Mouse (Mus musculus): ENCODE measurements around the gene Stradb. TPM values are rescaled to one million over a fixed set of nuclear protein-coding genes. Genes with fewer than 3 reads are reported as not detected.

The Stradb gene
- 44.8 and 48.1 TPM in 2 replicates for polyA plus RNA-seq (2015; fragmentation: Nextera tagmentation; extraction: Ambion mirVana)

DNA sequence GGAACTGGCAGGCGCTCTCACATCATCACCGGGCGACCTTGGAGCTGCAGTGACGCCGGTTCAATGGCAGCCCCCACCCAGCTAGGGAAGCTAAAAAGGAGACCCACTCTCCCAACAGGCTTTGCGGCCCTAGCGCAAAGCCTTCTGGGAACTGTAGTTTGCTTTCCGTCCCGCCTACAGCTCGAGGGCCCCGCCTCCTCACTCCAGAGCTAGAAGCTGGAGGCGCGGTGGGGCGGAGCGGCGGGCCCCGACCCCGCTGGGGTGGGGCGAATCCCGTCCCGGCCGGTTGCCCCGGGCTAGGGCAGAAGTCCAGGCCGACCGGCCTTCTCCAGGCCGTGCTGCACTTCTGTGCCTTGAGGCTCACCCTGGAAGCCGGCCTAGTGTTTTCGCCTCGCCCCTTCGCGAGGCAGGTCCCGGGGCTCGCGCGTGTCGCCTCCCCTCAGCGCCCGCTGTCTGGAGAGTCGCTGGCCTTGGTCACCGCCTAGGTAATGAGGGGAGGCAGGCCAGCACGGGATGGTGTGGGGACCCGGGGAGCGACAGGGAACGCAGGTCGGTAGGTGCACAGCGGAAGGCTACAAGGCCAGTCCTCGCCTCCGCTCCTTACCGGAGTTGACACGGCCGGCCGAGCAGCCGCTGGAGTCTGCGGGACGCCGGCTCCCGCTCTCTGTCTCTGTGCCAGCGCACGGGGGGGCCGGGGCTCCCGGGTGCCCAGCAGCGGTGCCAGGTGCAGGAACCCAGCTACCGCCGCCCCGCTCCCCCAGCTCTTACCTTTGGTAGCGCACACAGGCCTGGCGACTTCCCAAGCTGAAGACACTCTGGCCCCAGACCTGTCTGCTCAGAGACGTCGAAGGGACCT, at the start of gene Stradb, which contains the start of gene Trak2:
Gene Stradb (plus strand): TSS at position 157 of the 856 bp plus-strand sequence.
Gene Trak2 (minus strand): TSS at position 65 of the 856 bp plus-strand sequence.

Other genes with a start within 250 kb of the Stradb start
- 13.1 and 16.5 TPM in 2 replicates for gene Casp8, start 178.1 kb upstream of the Stradb start, polyA plus RNA-seq (2015; fragmentation: Nextera tagmentation; extraction: Ambion mirVana)
- gene Trak2, start 92 bp upstream of the Stradb start, polyA plus RNA-seq (2015; fragmentation: Nextera tagmentation; extraction: Ambion mirVana), result 9.9 and 11.3 TPM in 2 replicates
- not detected in 2 replicates for gene C2cd6, start 121.4 kb downstream of the Stradb start, polyA plus RNA-seq (2015; fragmentation: Nextera tagmentation; extraction: Ambion mirVana)
- gene Tmem237, start 146.9 kb downstream of the Stradb start, polyA plus RNA-seq (2015; fragmentation: Nextera tagmentation; extraction: Ambion mirVana), result 11.1 and 13.1 TPM in 2 replicates
- 0.32 and 0.60 TPM in 2 replicates for gene Mpp4, start 189.9 kb downstream of the Stradb start, polyA plus RNA-seq (2015; fragmentation: Nextera tagmentation; extraction: Ambion mirVana)

Data from skeletal muscle tissue, postnatal 0 days (tissue).